Mouse (Mus musculus) erythroblast, embryonic 14.5 days (primary cell): ENCODE results near the gene Acvrl1. TPM values are rescaled to one million over a fixed set of nuclear protein-coding genes. Genes with fewer than 3 reads are reported as not detected.

ENCODE experiments used
- H3K27me3 ChIP-seq: 2 replicates; pipeline ENCODE4 v1.6.1; 2012; ENCODE audit warnings: inconsistent platforms; ENCODE audit not compliant: control insufficient read depth
- H3K36me3 ChIP-seq: 2 replicates; pipeline ENCODE4 v1.6.1; 2012; ENCODE audit warnings: mild to moderate bottlenecking, inconsistent platforms; ENCODE audit not compliant: control insufficient read depth
- H3K4me1 ChIP-seq: 2 replicates; pipeline ENCODE4 v1.6.1; 2012; ENCODE audit warnings: inconsistent platforms; ENCODE audit not compliant: control insufficient read depth
- H3K4me3 ChIP-seq: replicated peaks from 2 replicates; pipeline ENCODE3; 2012; ENCODE audit warnings: moderate library complexity, mild to moderate bottlenecking, inconsistent platforms
- H3K9me3 ChIP-seq: 2 replicates; pipeline ENCODE4 v1.6.1; 2012; ENCODE audit warnings: low read length, inconsistent platforms, mixed read lengths; ENCODE audit not compliant: control insufficient read depth
- GATA1 ChIP-seq: IDR thresholded peaks from 2 replicates; pipeline ENCODE4 v1.6.1; 2012; ENCODE audit warnings: low read length, inconsistent platforms, mixed read lengths
- TAL1 ChIP-seq: IDR thresholded peaks from 3 replicates; pipeline ENCODE4 v1.6.1; 2012; ENCODE audit warnings: low read length, inconsistent platforms, mixed read lengths
- polyA plus RNA-seq: library from polyadenylated mRNA; stranded (reverse); fragments of >175 nt; gene quantifications from 2 replicates; pipeline ENCODE4 v1.2.3, GENCODE M21; 2012

The Acvrl1 gene
- polyA plus RNA-seq, 1 experiment: not detected

DNA sequence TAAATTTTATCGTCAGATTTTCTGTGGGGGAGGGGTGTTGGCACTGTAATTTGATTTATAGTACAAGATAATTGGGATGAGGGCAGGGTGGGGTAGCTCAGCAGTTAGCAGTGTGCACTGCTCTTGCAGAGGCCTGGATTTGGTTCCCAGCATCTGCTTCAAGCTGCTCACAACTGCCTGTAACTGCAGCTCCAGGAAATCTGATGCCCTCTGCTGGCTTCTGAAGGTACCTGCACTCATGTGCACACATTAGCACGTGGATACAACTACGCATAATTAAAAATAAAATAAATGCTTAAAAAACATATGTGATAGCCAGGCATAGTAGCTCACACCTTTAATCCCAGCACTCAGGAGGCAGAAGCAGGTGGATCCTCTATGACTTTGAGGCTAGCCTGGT is 57.2 kb downstream of the Acvrl1 start:
- peaks cover 2% of the 10 kb centered on the region; the same call in 1 of the 2 replicates for H3K4me1 ChIP-seq

GRCm38 (mm10) chr15:101187907-101188306 is 59.6 kb downstream of the Acvrl1 start:
- Histone ChIP-seq H3K9me3 (peaks cover 2% of the 10 kb centered on the region; the same call in 1 of the 2 replicates), H3K36me3 (no peaks in the 10 kb centered on the region), H3K4me3 (no peak overlapping the region), H3K27me3 (no peaks in the 10 kb centered on the region), H3K4me1 (peaks cover 12% of the 10 kb centered on the region)
- TF ChIP-seq TAL1 (no peak), GATA1 (no peak)

More for the DNA sequence above, 57.2 kb downstream of the Acvrl1 start:
- TF ChIP-seq GATA1 (no peak), TAL1 (no peak)
- H3K9me3 ChIP-seq: peaks cover 2% of the 10 kb centered on the region; the same call in 1 of the 2 replicates
- H3K4me3 ChIP-seq: no peak overlapping the region
- no peaks in the 10 kb centered on the region for H3K36me3 ChIP-seq
- peaks cover 6% of the 10 kb centered on the region for H3K27me3 ChIP-seq

- H3K4me1 ChIP-seq: peaks cover 12% of the 10 kb centered on the region
- peaks cover 2% of the 10 kb centered on the region; the same call in 1 of the 2 replicates for H3K9me3 ChIP-seq
- peaks cover 2% of the 10 kb centered on the region; the same call in 1 of the 2 replicates for H3K36me3 ChIP-seq
- no peaks in the 10 kb centered on the region for H3K27me3 ChIP-seq
- H3K4me3 ChIP-seq: no peak overlapping the region
- TF ChIP-seq TAL1 (no peak), GATA1 (no peak)
Observed at GRCm38 (mm10) chr15:101189981-101190761, 61.8 kb downstream of the Acvrl1 start.

DNA sequence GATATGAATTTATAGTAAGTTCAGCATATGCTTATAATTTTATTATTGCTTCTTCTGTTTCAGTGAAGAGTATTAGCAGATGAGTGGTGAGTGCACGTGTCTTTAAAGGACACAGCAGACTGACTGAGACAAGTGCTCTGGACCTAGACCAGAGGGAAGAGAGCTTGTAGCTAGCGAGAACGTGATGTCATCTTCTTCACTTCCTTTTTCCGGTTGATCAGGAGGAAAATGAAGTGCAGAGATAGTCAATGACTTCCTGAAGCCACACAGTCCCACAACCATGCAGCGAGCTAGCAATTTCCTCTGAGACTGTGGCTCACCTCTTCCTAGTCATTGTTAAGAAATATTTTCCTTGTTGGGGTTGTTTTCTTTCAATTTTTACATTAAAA is 62.4 kb downstream of the Acvrl1 start:
- peaks cover 12% of the 10 kb centered on the region for H3K4me1 ChIP-seq
- peaks cover 2% of the 10 kb centered on the region; the same call in 1 of the 2 replicates for H3K36me3 ChIP-seq
- H3K27me3 ChIP-seq: no peaks in the 10 kb centered on the region
- no peak for TF ChIP-seq GATA1
- no peak for TF ChIP-seq TAL1
- H3K9me3 ChIP-seq: no peaks in the 10 kb centered on the region
- no peak overlapping the region for H3K4me3 ChIP-seq

DNA sequence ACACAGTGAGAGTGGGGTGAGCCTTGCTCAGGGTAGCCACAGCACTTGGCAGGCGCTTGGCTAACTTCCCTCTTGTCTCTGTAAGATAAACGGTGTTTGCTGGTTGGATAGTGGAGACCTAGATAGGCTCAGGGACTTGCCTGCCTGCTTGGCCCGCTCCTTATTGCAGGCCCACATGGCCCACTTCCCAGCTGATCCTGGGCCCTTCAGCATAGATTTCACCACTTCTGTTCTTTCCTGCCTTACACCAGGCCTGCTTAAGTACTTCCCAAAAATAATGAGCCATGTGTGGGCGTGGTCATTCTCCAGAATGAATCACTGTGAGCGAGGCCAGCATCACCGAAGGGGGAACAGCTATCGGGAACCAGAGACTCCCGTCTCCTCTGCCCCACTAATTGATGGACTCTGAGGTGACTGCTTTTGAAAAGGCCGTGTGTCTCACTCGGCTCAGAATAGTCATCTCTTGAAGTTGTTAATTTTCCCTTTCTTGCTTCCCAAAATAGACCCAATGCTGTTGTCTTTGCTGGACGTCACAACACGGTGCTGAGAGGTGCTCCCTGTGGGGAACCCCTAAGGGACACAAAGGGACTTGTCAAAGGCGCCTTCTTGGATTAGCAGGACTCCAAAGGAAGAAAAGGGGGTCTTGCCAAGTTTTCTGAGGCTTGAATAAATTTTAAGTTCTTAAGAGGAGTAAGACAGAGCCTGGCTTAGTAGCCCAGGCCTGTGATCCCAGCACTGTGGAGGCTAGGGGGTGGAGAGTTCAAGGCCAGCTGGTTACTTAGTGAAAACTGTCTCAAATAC is 63.3 kb downstream of the Acvrl1 start:
- peaks cover 8% of the 10 kb centered on the region for H3K36me3 ChIP-seq
- no peak overlapping the region for H3K4me3 ChIP-seq
- peaks cover 2% of the 10 kb centered on the region; the same call in 1 of the 2 replicates for H3K9me3 ChIP-seq
- no peak for TF ChIP-seq TAL1
- TF ChIP-seq GATA1: no peak
- peaks cover 12% of the 10 kb centered on the region for H3K4me1 ChIP-seq
- no peaks in the 10 kb centered on the region for H3K27me3 ChIP-seq

GRCm38 (mm10) chr15:101192260-101192640 is 63.9 kb downstream of the Acvrl1 start:
- Histone ChIP-seq H3K36me3 (peaks cover 8% of the 10 kb centered on the region), H3K4me1 (peaks cover 12% of the 10 kb centered on the region), H3K27me3 (no peaks in the 10 kb centered on the region), H3K9me3 (peaks cover 2% of the 10 kb centered on the region; the same call in 1 of the 2 replicates), H3K4me3 (no peak overlapping the region)
- TF ChIP-seq GATA1 (no peak), TAL1 (no peak)

DNA sequence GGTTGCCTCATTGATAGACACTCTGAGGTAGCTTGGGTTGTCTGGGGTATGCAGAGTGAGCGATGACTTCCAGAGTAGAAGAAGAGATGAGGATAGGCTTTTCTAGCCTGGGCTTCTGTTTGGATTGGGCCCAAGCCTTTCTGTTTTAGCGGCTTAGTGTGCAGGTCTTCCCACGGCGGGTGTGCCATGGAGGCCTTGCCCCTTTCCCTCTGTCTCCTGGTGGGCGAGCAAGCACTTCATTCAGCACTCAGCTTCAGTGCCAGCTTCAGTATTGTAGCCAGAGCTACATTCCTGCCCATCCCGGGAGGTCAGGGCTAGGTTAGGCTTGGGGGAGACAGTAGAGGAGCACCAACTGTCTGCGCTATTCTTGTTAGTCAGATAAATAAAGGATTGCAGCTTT is 64.3 kb downstream of the Acvrl1 start:
- Histone ChIP-seq H3K9me3 (peaks cover 2% of the 10 kb centered on the region; the same call in 1 of the 2 replicates), H3K27me3 (no peaks in the 10 kb centered on the region), H3K4me3 (no peak overlapping the region), H3K4me1 (peaks cover 12% of the 10 kb centered on the region), H3K36me3 (peaks cover 8% of the 10 kb centered on the region)
- TF ChIP-seq TAL1: no peak
- TF ChIP-seq GATA1: no peak

- Histone ChIP-seq H3K9me3 (peaks cover 2% of the 10 kb centered on the region; the same call in 1 of the 2 replicates), H3K27me3 (no peaks in the 10 kb centered on the region), H3K36me3 (peaks cover 8% of the 10 kb centered on the region), H3K4me1 (peaks cover 12% of the 10 kb centered on the region), H3K4me3 (no peak overlapping the region)
- TF ChIP-seq TAL1: no peak
- TF ChIP-seq GATA1: no peak
Observed at GRCm38 (mm10) chr15:101193971-101194370, 65.6 kb downstream of the Acvrl1 start.

Other genes starting within 250 kb of the Acvrl1 start
- gene Gm47841, start 81.1 kb upstream of the Acvrl1 start, polyA plus RNA-seq: not detected in 2 replicates
- gene Fignl2, start 50.0 kb upstream of the Acvrl1 start, polyA plus RNA-seq: not detected in 2 replicates
- gene Ankrd33, start 12.8 kb upstream of the Acvrl1 start, polyA plus RNA-seq: not detected in 2 replicates
- gene Acvr1b, start 45.5 kb downstream of the Acvrl1 start, polyA plus RNA-seq: 0.02 and 0.03 TPM in 2 replicates
- gene Grasp, start 95.7 kb downstream of the Acvrl1 start, polyA plus RNA-seq: 0.05 TPM in 1 of 2 replicates, not detected in the other
- 0.14 and 0.16 TPM in 2 replicates for gene Nr4a1, start 125.7 kb downstream of the Acvrl1 start, polyA plus RNA-seq
- gene Atg101, start 155.8 kb downstream of the Acvrl1 start, polyA plus RNA-seq: 2.8 and 3.0 TPM in 2 replicates
- not detected in 2 replicates for gene 6030408B16Rik, start 164.7 kb downstream of the Acvrl1 start, polyA plus RNA-seq
- gene Krt80, start 241.6 kb downstream of the Acvrl1 start, polyA plus RNA-seq: not detected in 2 replicates